Mouse (Mus musculus): Measurements from ENCODE around the gene Bcar1. TPM values are rescaled to one million over a fixed set of nuclear protein-coding genes. Genes with fewer than 3 reads are reported as not detected.

The Bcar1 gene
- total RNA-seq, 1 experiment, result 72.6 TPM

GRCm38 (mm10) chr8:111782671-111783394 lies 39.2 kb upstream of the Bcar1 start:
- TF ChIP-seq HCFC1 (IDR thresholded peaks at IDR 0.05; ENCODE audit: borderline replicate concordance, insufficient read depth, low read length) (no peak), CHD2 (IDR thresholded peaks at IDR 0.05; ENCODE audit: low read depth, low read length) (no peak), MAFK (IDR thresholded peaks at IDR 0.05; ENCODE audit: insufficient read depth, low read depth, low read length) (no peak), ZC3H11A (IDR thresholded peaks at IDR 0.05; ENCODE audit: borderline replicate concordance, low read depth, low read length) (no peak), ZNF384 (IDR thresholded peaks at IDR 0.05; ENCODE audit: low read depth, low read length) (no peak)
- in situ Hi-C loops (cut with MboI; ENCODE audit: low sequenced_read_pairs in 2 of 2, unreplicated experiment in 2 of 2), result no loop called here
- Histone ChIP-seq H3K36me3 (ENCODE audit: control insufficient read depth, insufficient read depth, low read length, poor library complexity, severe bottlenecking) (peaks cover 13% of the 10 kb centered on the region), H3K4me3 (ENCODE audit: insufficient read depth in 1 of 2, low read depth in 1 of 2, low read length in 2 of 2, poor library complexity in 1 of 2, severe bottlenecking in 1 of 2) (no peak overlapping the region), H3K4me1 (ENCODE audit: control insufficient read depth in 2 of 2, insufficient read depth in 2 of 2, low read length in 2 of 2, poor library complexity in 1 of 2) (peaks cover 16 to 33% of the 10 kb centered on the region in 2 experiments), H3K9ac (ENCODE audit: insufficient read depth, low read depth, low read length, poor library complexity, severe bottlenecking) (no peak overlapping the region), H3K9me3 (ENCODE audit: control insufficient read depth, insufficient read depth, low read depth, low read length) (no peaks in the 10 kb centered on the region), H3K27ac (ENCODE audit: insufficient read depth, low read depth, low read length, poor library complexity, severe bottlenecking) (no peak overlapping the region)
- DNase-seq (ENCODE audit: low read depth, low spot score), result no peak

GRCm38 (mm10) chr8:111782161-111782560 lies 38.6 kb upstream of the Bcar1 start:
- Histone ChIP-seq H3K9me3 (ENCODE audit: control insufficient read depth, insufficient read depth, low read depth, low read length) (no peaks in the 10 kb centered on the region), H3K27ac (ENCODE audit: insufficient read depth, low read depth, low read length, poor library complexity, severe bottlenecking) (no peak overlapping the region), H3K4me1 (ENCODE audit: control insufficient read depth in 2 of 2, insufficient read depth in 2 of 2, low read length in 2 of 2, poor library complexity in 1 of 2) (peaks cover 10 to 27% of the 10 kb centered on the region in 2 experiments), H3K4me3 (ENCODE audit: insufficient read depth in 1 of 2, low read depth in 1 of 2, low read length in 2 of 2, poor library complexity in 1 of 2, severe bottlenecking in 1 of 2) (no peak overlapping the region), H3K36me3 (ENCODE audit: control insufficient read depth, insufficient read depth, low read length, poor library complexity, severe bottlenecking) (peaks cover 13% of the 10 kb centered on the region), H3K9ac (ENCODE audit: insufficient read depth, low read depth, low read length, poor library complexity, severe bottlenecking) (no peak overlapping the region)
- TF ChIP-seq HCFC1 (IDR thresholded peaks at IDR 0.05; ENCODE audit: borderline replicate concordance, insufficient read depth, low read length), result no peak
- TF ChIP-seq ZC3H11A (IDR thresholded peaks at IDR 0.05; ENCODE audit: borderline replicate concordance, low read depth, low read length), result no peak
- TF ChIP-seq CHD2 (IDR thresholded peaks at IDR 0.05; ENCODE audit: low read depth, low read length), result no peak
- TF ChIP-seq ZNF384 (IDR thresholded peaks at IDR 0.05; ENCODE audit: low read depth, low read length), result no peak
- no peak for TF ChIP-seq MAFK (IDR thresholded peaks at IDR 0.05; ENCODE audit: insufficient read depth, low read depth, low read length)
- in situ Hi-C loops (cut with MboI; ENCODE audit: low sequenced_read_pairs in 2 of 2, unreplicated experiment in 2 of 2), result no loop called here
- DNase-seq (ENCODE audit: low read depth, low spot score), result no peak

GRCm38 (mm10) chr8:111780697-111781424 lies 37.3 kb upstream of the Bcar1 start:
- in situ Hi-C loops (cut with MboI; ENCODE audit: low sequenced_read_pairs in 2 of 2, unreplicated experiment in 2 of 2), result no loop called here
- peaks cover 15% of the 10 kb centered on the region for H3K36me3 ChIP-seq (ENCODE audit: control insufficient read depth, insufficient read depth, low read length, poor library complexity, severe bottlenecking)
- no peak for DNase-seq (ENCODE audit: low read depth, low spot score)
- no peak for TF ChIP-seq MAFK (IDR thresholded peaks at IDR 0.05; ENCODE audit: insufficient read depth, low read depth, low read length)
- no peak for TF ChIP-seq HCFC1 (IDR thresholded peaks at IDR 0.05; ENCODE audit: borderline replicate concordance, insufficient read depth, low read length)
- TF ChIP-seq CHD2 (IDR thresholded peaks at IDR 0.05; ENCODE audit: low read depth, low read length), result no peak
- no peak for TF ChIP-seq ZC3H11A (IDR thresholded peaks at IDR 0.05; ENCODE audit: borderline replicate concordance, low read depth, low read length)
- no peak for TF ChIP-seq ZNF384 (IDR thresholded peaks at IDR 0.05; ENCODE audit: low read depth, low read length)
- no peak overlapping the region for H3K4me3 ChIP-seq (ENCODE audit: insufficient read depth in 1 of 2, low read depth in 1 of 2, low read length in 2 of 2, poor library complexity in 1 of 2, severe bottlenecking in 1 of 2)
- no peak overlapping the region for H3K27ac ChIP-seq (ENCODE audit: insufficient read depth, low read depth, low read length, poor library complexity, severe bottlenecking)
- H3K9me3 ChIP-seq (ENCODE audit: control insufficient read depth, insufficient read depth, low read depth, low read length), result no peaks in the 10 kb centered on the region
- peaks cover 2 to 19% of the 10 kb centered on the region in 2 experiments for H3K4me1 ChIP-seq (ENCODE audit: control insufficient read depth in 2 of 2, insufficient read depth in 2 of 2, low read length in 2 of 2, poor library complexity in 1 of 2)
- no peak overlapping the region for H3K9ac ChIP-seq (ENCODE audit: insufficient read depth, low read depth, low read length, poor library complexity, severe bottlenecking)

GRCm38 (mm10) chr8:111779690-111780089 lies 36.1 kb upstream of the Bcar1 start:
- Histone ChIP-seq H3K36me3 (ENCODE audit: control insufficient read depth, insufficient read depth, low read length, poor library complexity, severe bottlenecking) (peaks cover 15% of the 10 kb centered on the region), H3K9ac (ENCODE audit: insufficient read depth, low read depth, low read length, poor library complexity, severe bottlenecking) (no peak overlapping the region), H3K4me1 (ENCODE audit: control insufficient read depth in 2 of 2, insufficient read depth in 2 of 2, low read length in 2 of 2, poor library complexity in 1 of 2) (peaks cover 8 to 13% of the 10 kb centered on the region in 2 experiments), H3K27ac (ENCODE audit: insufficient read depth, low read depth, low read length, poor library complexity, severe bottlenecking) (no peak overlapping the region), H3K4me3 (ENCODE audit: insufficient read depth in 1 of 2, low read depth in 1 of 2, low read length in 2 of 2, poor library complexity in 1 of 2, severe bottlenecking in 1 of 2) (no peak overlapping the region), H3K9me3 (ENCODE audit: control insufficient read depth, insufficient read depth, low read depth, low read length) (no peaks in the 10 kb centered on the region)
- TF ChIP-seq ZNF384 (IDR thresholded peaks at IDR 0.05; ENCODE audit: low read depth, low read length) (no peak), HCFC1 (IDR thresholded peaks at IDR 0.05; ENCODE audit: borderline replicate concordance, insufficient read depth, low read length) (no peak)
- in situ Hi-C loops (cut with MboI; ENCODE audit: low sequenced_read_pairs in 2 of 2, unreplicated experiment in 2 of 2), result no loop called here
- no peak for DNase-seq (ENCODE audit: low read depth, low spot score)

Data from ES-E14 (cell line).